Mouse (Mus musculus) CD4-positive helper T cell, adult 2 months (primary cell): ENCODE data around the gene Flvcr2.
A peak's percentile ranks its signal among the peaks of the same experiment; 100 is the strongest.
"Not testable (repeated sequence)": the region's sequence is repeated elsewhere in the genome, so short reads cannot be mapped to it uniquely, and the experiment has no call there.

Experiments used
- DNase-seq: peaks from one replicate; pipeline ENCODE4 v3.0.0-alpha.2; 2012; ENCODE audit warnings: low read depth, missing footprints, low spot score

Flvcr2 gene

DNA sequence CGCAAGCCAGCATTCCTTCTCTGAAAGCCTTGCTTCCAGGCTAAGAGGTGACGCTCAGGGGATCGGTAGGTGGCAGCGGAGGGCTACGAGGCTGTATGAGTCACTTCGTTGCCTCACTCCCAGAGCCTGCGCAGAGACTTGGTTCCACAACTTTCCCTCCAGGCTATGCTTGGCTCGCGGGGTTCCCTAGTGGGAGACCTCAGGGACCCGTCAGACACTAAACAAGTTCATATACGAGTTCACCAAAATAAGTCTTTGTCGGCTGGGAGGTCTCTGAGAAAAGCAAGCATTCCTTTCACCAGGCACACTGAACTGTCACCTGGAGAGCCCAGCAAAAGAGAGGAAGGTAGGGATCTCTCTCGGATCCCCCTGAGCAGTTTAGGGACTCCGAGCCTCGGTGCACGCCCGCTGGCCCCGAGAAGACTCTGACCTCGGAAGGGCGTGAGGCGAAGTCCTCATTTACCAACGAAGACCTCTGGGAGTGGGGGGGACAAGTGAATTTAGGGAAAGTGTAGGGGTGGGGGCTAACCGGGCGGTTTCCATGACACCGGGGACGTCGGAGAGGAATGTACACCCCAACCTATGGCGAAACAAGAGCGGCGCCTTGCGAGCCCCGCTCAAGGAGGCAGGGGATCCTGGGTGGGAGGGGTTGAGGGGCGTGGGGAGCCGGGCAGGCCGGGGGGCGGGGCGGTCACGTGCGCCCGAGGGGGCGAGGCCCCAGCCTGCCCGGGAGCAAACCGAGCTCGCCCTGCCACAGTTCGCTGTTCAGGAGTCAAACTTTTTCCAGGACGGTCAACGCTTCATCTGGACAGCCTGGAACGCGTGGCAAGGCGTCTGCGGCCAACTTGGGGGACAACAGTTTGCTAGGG is at the start of gene Flvcr2:
Gene Flvcr2, plus strand, starts transcription at position 713 of the 869 bp plus-strand sequence.
- peak; percentile 56 for DNase-seq

DNA sequence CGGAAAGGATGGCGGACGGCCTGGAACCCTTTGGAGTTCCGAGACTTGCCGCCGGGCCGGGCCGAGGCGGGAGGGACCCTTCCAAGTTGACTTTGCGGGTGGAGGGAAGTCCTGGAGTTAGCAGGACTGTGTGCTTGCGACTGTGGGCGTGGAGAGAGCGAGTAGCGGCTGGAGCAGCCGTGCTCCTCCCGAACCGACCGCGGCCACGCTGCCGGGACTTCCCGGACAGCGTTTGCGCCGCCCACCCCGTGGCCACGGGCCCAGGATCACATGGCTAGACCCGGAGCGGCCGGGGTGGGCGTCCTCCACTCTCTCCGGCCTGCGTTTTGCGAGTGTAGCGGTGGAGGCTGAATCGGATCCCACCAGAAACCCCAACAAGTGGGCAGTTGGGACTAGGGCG is 48.2 kb upstream of the Flvcr2 start:
- not testable (repeated sequence) for DNase-seq

DNA sequence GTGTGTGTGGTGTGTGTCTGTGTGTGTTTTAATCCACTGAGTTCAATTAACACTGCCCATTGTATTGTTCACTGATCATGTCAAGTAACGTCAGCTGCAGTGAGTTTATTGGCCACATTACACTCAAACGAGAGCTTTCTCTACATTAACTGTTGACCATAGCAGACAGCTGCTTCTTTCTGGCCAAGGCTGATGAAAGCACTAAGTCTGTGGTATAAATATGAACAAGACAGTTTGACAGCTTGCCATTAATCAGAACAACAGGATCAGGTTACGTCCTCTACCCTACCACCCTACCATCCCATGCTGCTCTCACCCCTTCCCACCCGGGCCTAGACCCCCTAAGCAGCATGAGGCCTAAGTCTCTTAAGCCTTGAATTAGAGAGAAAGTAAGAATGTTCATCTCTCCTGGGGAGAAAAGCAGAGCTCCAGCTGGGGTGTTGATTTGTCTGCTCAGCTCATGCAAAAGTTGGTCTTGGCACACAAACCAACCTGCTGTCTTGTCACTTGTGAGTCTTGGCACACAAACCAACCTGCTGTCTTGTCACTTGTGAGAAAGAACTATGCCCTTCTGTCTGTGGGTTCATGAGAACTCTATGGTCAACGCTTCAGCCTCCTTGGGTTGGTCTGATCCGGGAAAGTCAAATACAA is 46.0 kb upstream of the Flvcr2 start:
- no peak for DNase-seq

- DNase-seq, result no peak
These were observed 45.5 kb upstream of the Flvcr2 start for GRCm38 (mm10) chr12:85700842-85701223.

GRCm38 (mm10) chr12:85702166-85703055 is 43.9 kb upstream of the Flvcr2 start:
- peak; percentile 24 for DNase-seq

DNA sequence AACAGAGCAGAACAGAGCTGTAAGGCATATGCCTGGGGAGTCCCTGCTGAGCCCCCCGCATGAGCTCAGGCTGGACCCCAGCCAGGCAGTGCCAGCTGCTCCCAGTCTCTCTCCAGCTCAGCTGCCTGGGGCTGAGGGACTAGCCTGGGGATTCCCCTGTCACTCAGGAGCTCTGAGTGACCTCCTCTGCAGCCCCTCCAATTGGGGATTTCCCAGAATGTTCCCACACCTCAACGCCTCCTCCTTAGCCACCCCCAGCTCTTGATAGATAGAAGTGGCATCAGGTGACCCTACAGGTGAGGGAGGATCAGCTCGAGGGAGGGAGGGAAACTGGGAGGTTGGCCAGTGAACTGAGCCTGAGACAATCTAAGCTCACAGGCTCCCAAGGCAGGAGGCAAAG is 42.8 kb upstream of the Flvcr2 start:
- peak; percentile 77 for DNase-seq

DNA sequence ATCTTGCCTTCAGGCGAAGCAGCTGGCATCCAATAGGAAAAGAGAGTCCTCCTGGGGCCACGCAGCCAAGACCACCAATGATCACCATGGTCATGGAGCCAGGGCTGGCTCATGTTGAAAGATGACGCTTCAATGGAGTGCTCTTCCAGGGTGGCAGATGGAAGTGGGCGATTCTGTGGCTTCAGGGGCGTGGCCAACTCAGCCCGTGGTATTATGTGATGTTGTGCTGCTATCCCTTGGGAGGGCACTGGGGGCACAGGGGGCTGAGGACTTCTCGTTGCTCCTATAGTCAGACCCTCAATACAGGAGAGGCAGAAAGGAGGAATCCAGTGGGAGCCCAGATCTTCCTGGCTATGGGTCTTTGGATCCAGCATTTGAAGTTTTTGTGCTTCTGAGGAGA is 41.8 kb upstream of the Flvcr2 start:
- peak; percentile 71 for DNase-seq

DNA sequence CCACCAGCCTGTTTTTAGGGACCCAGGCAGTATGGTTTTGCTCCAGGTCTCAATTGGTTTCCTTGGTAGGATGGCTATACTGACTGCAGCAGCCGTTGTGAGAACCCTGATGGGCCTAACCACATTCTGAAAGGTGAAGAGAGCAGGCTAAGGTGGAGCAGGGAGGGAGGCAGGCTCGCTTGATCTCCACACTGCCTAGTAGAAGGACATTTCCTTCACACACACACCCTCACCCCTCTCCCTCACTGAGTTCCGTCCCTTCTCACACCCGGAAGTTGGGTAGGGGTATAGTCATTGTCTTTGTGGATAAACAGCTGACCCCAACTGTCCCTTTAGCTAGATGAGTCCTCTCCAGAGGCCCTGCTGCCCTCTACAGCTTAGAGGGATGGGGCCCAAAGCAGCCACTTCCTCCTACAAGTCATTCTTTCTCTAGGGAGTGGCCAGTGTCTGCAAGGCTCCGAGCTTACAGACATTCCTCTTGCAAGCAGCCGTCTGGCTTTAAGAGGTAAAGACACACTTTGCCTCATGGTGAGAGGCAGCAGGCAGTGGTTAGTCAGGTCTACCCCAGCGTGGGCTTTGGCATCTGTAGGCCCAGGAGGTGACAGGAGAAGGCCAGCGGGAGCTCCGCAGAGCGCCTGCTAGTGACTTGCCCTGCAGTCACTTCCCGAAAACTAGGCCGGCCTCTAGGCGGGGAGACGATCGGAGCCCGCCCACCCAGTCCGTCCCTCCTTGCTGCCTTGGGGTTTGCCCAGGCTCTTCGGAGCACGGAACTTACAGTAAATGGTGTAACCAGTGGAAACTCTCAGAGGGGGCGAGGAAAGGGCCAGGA is 41.1 kb upstream of the Flvcr2 start:
- DNase-seq, result peak; percentile 90

DNA sequence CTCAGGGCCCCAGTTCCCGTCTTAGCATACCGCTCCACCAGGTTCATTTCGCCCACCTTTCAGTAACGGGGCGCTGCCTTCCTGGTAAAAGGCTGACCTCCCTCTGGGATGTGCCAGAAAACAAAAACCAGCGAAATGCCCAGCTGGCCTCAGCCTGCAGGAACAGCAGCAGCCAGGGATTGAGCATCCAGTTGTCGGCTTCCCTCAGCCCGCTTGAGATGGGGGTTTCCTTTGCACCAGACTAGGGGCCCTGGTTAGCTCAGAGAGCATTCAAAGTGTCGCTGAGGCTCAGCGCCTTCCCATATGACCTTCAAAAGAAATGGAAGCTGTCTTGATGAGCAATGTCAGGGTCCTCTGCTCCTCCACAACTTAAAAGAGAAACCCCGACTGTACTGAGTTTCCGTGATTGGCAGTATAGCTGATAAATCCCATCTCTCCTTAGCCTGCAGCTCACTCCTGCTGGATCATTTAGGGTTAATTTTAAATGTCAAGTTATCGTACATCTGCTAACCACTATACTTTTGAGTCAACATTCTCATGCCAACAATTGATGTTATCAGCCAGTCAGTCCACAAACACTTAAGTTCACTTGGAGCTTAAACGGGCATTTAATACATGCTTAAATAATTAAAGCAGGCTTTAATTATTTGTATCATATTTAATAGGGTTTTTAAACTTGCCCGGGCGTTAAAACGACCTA is 40.4 kb upstream of the Flvcr2 start:
- DNase-seq, result peak; percentile 59

- peak; percentile 57 for DNase-seq
These were observed 39.4 kb upstream of the Flvcr2 start for GRCm38 (mm10) chr12:85706906-85707305.

DNA sequence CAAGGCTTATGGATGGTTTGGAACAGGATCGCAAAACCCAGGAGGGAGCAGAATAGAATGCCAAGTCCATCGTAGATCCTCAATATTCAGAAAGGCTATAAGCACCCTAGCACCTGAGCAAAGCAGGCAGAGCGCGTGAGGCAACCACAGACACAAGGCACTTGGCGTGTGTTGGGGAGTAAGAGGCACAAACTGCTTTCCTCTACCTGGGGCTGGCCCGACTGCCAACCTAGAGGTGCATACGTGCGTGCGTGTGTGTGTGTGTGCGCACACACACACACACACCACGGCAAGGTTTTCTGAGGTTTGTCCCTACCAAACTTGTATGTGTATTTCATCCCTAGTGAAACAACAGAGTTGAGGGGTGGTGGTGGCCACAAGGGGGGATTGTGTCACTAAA is 38.9 kb upstream of the Flvcr2 start:
- DNase-seq, result no peak

DNA sequence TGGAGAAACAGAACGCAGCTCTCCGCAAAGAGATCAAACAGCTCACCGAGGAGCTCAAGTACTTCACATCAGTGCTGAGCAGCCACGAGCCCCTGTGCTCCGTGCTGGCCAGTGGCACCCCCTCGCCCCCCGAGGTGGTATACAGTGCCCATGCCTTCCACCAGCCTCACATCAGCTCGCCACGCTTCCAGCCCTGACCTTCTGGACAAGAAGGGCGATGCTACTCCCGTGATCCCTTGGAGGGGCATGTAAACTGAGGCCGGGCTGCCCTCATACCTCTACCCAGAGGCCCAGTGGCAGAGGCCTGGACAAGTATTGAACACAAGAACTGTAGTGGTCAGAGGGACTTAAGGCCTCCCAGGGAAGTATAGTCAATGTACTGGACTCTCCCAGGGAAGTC is 37.8 kb upstream of the Flvcr2 start:
- no peak for DNase-seq

- DNase-seq, result no peak
These were observed 35.6 kb upstream of the Flvcr2 start for GRCm38 (mm10) chr12:85710695-85711094.

- peak; percentile 46 for DNase-seq
These were observed 33.8 kb upstream of the Flvcr2 start for GRCm38 (mm10) chr12:85712587-85712986.

DNA sequence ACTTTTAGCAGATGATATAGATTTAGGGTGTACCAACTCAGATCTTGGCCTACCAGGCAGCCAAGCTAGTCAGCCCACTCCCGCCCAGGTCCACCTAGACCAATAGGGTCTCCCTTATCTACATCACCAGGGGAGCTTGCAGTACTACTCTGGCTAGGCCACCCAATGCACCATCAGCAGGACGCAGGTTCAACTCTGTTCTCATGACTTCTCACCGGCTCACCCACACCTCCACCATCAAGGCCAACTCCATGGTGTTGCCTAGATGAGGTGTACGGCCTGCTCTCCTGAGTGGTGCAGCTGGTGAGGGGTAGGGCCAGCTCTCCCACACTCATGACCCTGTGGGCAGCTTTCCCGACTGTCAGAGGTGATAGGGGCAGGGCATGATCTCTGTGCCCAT is 32.2 kb upstream of the Flvcr2 start:
- no peak for DNase-seq

- DNase-seq, result no peak
These were observed 21.0 kb upstream of the Flvcr2 start for GRCm38 (mm10) chr12:85725306-85725705.

- no peak for DNase-seq
These were observed 19.5 kb upstream of the Flvcr2 start for GRCm38 (mm10) chr12:85726729-85727397.

DNA sequence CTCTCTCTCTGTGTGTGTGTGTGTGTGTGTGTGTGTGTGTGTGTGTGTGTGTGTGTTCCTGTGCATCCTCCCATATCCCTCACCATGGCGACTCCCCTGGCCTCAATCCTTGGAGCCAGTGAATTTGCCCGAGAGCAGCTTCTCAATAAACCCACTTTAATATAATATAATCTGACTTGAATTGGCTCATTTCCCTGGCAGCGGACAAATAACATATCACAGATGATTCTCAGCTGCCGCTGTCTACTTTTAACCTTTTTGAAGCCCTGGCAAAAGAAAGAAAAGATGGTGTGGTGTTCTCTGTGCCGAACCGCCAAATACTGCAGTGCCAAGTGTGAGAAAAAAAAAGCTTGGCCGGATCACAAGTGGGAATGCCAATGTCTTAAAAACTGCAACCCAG is 18.2 kb upstream of the Flvcr2 start:
- DNase-seq, result no peak

GRCm38 (mm10) chr12:85729022-85729944 is 17.1 kb upstream of the Flvcr2 start:
- peak; percentile 62 for DNase-seq
